Mouse (Mus musculus): Measurements from ENCODE around the gene Clnk. TPM values are rescaled to one million over a fixed set of nuclear protein-coding genes. Genes with fewer than 3 reads are reported as not detected.
A peak's percentile ranks its signal among the peaks of the same experiment; 100 is the strongest.

Clnk gene
- total RNA-seq, 2 experiments from 2014 or later = not detected

DNA sequence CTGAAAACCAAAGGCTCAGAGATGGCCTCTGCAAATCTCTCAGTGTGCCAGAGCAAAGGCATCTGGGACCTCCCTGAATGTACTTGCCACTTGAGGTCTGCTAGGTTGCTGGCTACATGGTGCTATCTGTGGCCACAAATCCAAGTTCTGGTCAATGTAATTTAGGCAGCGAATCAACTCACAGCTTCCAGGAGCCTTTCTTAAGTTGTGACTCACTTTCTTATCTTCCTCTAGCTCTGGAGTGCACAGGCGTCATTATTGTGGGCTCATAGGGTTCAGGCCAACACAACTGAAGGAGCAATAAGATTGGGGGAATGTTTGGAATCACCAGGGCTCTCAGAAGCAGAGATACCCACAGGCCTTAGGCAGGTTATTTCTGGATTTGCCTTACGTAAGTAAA is 96.6 kb downstream of the Clnk start:
- DNase-seq = no peak

DNA sequence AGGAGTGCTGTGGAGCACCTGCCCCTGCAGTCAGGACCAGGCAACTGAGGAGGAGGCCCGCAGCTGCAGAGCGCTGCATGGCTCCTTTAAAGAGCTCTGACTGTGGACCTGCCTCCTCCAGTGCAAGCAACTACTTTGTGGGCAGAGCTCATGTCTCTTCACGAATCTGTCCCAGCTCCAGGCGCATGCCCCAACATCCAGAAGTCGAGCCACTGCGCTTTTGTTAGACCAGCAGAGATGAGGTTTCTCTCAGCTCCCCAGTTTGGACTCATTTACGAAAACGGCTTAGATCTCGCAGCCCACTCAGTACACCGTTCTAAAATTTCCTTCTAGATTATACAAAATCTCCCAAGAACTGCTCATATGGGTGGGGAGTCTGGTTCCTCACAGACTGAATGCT is 101.1 kb downstream of the Clnk start:
- intact Hi-C loops (cut with DNase I) = no loop called here
- DNase-seq = no peak

More for the DNA sequence above, 96.6 kb downstream of the Clnk start:
- intact Hi-C loops (cut with DNase I) = no loop called here

DNA sequence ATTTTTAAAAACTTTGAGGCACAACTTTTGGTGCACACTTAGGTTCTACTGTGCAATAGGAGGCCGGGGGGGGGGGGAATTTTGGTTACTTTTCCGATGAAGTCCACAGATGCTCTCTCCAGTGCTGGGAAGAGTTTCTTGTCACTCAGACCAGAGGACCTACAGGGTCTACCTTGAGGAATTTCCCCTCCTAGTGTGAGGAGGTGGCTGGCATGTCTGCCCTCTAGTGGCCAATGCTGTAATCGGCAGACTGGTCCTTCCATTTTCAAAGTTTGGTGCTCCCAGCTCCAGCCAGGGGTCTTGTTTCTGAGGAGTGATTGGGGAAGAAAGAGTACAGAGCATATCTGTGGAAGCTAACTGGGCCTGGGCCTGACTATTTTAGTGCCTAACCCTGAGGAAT is 121.7 kb downstream of the Clnk start:
- peak; percentile 25 to 45 for DNase-seq
- intact Hi-C loops (cut with DNase I) = no loop called here

DNA sequence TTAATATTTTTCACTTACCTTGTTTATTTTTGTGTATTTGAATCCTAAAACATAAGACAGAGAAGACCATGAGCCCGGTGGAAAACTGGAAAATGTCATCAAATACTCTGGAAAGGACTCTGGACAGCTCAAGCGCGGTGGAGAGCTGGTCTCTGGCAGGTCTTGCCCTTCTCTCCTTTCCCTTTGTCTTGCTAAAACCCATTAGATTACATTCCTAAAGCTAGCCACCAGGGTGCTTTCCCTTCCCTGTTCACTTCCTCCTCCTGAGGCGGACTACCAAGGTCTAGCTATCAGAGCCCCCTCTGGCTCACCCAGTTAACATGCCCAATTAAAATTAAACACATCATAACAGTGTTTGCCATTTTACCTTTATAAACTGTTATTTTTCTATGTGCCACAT is 123.9 kb downstream of the Clnk start:
- DNase-seq = no peak
- intact Hi-C loops (cut with DNase I) = no loop called here

DNA sequence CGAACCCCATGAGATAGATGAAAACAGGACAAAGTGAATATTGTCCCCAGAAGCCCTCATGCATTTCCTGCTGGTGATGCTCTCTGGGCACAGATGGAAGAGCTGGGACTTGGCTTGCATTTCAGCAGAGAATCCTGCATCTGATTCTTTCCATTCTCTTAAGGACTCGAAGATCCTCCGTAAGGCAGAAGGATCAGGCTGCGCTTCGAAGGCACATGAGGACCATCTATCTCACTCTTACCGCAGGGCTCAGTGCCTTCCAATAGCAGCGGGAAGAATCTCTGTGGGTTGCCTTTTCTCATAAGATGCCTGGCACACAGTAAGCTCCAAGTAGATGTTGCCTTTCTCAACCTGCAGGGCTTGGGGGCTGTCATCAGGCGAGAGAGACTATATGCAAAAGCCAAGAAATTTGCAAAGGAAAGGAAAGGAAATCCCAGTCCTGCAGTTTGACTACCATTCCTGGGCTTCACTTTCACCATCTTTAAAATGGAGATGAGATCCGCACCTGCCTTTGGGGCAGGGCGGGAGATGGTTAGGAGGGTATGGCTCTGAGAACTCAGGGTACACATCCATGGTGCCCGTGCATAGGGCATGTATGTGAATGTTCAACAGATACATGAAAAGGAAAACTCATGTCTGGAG is 167.6 kb downstream of the Clnk start:
- DNase-seq = no peak
- intact Hi-C loops (cut with DNase I) = no loop called here

DNA sequence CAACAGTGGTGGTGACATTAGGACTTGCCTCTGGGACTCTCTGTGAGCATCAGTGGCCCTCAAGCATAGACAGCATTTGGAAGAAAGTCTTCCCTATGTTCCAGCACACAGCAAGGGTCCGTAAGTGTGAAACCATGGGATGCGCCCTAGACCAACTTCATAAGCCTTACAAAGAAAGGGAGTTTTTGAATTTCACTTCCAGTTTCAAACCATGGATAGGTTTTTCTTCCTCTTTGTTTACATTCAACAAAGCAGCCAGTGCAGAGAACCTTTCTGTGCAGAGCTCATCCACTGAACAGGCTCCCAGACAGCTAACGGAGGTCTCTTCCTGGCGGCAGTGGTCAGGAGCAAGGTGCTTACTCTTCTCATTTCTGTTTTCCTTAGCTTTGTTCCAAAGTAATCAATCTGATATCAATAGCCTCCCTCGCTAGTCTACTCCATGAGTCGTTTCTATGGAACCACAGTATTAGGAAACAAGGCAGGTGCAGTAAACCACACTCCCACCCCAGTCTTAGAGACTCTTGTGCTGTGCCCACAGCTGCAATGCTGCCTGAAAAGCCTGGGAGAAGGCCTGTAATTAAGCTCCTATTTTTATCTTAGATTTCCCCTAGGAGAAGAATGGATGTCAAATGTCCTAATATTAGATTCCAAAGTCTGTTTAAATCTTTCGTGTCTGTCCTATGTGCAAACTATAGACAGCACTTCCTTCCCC is 169.1 kb downstream of the Clnk start:
- intact Hi-C loops (cut with DNase I) = no loop called here
- no peak for DNase-seq

DNA sequence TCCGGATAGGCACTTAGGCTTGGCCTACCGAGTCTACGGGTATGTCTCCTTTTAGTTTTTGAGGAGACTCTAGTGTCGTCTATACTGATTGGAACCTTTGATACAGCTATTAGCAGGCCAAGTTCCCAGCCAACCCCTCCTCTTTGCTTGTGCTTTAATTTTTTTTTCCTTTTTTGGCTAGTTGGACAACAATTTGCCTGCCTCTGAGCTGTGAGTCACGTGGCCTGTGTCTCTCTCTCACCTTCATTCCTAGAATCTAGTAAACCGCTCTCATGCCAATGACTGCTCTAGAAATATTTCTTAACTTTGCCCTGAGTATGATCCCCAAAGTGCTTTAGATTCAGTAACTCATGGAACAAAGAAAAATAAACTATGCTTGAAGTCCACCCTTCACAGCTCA is 173.7 kb downstream of the Clnk start:
- intact Hi-C loops (cut with DNase I) = no loop called here
- no peak for DNase-seq

DNA sequence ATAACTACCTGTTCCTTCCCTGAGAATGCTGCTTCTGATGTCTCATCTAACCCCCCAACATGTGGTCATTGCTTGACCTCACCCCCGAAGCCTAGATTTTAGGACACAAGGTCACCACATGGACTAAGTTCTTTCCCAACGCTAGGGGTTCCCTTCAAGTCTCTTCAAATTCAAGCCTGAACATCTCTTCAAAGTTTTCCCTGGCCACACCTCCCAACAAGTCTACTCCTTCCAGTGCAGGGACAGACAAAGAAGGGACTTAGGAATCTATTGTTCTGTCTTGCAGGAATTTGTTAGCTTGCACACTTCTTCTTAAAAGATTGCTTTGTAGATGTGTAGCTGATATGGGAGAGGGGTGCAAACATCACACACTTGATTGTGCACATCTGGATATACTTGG is 174.5 kb downstream of the Clnk start:
- DNase-seq = no peak
- intact Hi-C loops (cut with DNase I) = no loop called here

DNA sequence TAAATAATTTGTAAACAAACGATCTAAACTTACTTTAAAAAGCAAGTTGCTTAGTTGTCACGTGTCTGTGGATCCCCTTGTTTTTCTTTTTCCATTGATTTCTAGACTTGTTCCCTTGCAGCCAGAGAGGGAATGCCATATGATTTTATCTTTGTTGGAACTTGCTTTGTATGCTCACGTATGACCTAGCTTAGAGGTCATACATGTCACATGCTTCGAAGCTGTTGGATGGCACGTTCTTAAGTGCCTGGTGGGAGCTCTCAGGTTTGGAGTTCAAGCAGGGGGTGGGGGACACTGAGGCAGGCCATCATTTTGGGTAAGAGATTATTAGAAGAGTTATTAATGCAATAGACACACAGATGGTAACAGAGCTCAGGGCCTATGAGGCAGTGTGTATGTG is 178.1 kb downstream of the Clnk start:
- intact Hi-C loops (cut with DNase I) = no loop called here
- DNase-seq = no peak

DNA sequence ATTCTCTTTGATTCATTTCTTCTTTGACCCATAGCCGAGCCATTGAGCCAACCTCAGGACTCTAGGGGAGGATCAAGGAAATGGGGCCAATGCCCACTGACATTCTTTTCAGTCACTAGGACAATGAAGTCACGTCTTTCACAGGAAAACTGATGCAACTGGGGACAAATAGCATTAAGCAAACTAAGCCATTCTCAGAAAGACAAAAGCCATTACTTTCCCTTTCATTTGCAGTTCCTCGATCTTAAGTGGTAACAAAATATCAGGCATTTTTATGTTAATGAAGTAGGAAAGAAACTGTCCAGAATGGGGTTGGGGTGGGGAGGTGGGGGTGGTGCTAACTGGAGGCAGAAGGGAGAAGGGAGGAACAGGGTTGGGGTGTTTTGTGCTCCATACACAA is 178.6 kb downstream of the Clnk start:
- intact Hi-C loops (cut with DNase I) = no loop called here
- no peak for DNase-seq

DNA sequence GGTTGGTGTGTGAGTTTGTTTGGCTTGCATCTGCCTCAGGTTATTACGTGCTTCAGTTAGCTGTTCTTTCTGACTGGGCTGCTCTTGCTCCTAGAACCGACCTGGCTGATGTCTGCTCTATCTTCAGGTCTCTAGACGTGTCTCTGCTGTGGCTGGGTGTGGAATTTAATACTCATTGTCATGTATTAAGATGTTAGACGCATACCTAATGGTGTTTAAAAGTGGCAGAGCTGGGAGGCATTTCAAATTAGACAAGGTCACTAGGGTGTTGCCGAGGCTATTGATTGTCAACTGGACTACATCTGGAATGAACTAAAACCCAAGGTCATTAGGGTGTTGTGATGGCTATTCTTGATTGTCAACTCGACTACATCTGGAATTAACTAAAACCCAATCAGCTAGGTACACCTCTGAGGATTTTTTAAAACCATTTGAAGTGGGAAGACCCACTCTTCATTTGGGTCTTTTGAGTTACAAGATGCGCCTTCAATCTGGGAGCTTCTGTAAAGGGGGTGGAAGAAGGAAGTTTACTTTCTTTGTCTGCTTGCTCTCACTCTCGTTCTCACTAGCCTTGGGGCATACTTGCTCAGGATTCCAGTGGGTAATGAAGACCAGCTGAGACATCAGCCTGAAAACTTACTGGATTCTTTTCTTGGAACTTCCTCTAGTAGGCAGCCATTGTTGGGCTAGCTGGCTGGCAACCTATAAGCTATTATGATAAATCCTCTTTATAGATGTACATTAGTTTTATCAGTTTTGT is 179.8 kb downstream of the Clnk start:
- DNase-seq = no peak
- intact Hi-C loops (cut with DNase I) = no loop called here

DNA sequence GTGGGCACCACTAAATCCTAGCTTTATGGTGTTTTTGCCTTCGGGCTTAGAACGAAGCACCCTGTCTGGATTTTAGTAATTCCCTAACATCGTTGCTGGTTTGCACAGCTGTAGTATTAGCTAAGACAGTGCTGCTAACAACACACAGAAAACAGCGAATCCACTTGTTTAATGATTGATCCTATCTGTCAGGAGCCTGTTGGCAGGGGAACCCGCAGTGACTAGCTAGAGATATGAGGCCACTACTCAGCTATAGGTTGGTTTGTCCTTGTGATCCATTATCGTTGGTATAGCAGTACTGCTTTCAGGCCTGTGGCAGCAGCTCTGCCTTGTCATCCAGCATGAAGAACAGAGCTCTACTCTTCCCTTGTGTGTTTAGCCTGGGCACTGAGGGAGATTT is 183.8 kb downstream of the Clnk start:
- intact Hi-C loops (cut with DNase I) = no loop called here
- no peak for DNase-seq

DNA sequence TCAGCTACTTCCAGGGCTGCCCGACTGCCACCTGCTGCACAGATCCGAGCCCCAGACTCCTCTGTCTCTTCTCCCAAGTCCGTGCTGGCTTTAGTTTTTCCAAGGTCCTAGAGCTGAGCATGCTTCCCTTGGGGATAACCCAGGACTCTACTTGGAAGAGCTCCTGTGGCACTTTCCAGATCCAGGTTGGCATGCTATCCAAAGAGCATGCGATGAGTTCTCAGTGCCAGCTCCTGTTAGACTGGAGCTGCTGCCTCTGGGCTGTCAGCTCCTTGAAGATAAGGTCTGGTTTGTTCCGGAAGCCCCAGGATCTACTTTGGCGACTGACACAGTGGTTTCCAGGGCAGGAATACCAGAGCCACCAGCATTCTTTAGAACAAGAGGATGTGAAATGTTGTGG is 187.4 kb downstream of the Clnk start:
- intact Hi-C loops (cut with DNase I) = no loop called here
- DNase-seq = no peak

DNA sequence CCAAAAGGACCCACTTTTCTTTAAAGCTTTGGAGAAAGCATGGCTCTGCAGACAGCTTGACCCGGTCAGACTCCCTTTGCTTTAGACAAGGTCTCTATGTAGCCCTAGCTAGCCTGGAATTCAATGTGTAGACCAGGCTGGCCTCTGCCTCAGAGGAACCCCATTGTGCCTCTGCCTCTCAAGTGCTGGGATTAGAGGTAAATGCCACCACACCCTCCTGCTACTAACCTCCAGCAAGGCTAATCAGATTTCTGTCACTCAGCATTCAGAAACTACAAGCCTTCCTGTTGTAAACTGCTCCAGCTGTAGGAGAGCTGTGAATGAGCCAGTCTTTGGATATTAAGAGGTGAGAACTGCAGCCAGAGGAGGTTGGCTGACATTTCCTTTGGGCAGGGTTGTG is 188.9 kb downstream of the Clnk start:
- intact Hi-C loops (cut with DNase I) = no loop called here
- no peak for DNase-seq

DNA sequence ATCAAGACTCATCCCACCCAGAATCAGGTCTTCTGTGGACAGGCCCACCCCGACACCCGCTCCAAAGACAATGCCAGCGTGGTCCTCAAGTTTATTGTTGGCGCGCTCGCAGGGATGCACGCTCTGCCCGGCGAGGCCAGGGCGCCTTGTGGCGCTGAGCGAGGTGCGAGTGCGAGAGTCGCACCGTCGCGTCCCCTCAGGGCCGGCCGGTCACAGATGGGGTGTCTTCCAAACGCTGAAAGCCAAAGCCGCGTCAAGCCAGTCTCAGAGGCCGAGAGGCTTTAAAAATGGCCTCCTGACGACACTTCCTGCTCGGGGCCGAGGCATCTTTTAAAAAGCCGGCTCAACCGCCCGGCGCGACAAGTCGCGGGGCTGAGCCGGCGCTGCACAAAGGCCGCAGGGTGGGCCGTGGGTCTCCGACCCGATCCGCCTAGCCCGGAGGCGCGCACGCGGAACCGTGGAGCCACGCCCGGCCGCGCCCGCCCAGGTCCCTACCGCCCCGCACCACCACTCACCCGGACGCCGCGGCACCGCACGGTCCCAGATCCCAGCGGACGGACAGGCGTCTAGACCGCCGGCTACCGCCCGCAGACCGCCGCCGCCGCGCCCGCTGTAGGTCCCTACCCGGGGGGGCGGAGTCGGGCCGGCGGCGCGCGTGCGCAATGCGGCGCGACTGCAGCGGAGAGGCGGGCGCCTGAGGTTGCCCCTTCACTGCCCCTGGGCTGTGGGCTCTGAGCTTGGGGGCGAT is 192.3 kb downstream of the Clnk start, which contains the start of gene Zfp518b:
Gene Zfp518b, minus strand, starts transcription at position 663 of the 748 bp plus-strand sequence.
- intact Hi-C loops (cut with DNase I) = no loop called here
- DNase-seq = peak; percentile 86 to 90

DNA sequence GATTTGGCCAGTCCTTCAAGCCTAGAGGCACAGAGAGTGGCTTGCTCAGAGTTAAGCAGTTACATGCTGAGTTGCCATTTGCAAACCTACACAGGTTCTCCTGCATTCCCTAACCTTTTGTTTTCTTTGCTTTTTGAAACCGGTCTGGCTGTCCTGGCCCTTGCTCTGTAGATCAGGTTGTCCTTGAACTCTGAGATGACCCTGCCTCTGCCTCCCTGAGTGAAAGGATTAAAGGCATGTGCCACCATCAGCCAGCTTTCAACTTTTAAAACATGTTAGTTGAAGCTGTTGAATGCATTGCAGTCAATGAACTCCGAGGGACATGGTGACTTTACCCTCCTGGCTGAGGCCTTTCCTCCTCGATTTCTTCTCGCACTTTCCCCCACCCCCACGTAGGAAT is 217.8 kb downstream of the Clnk start:
- intact Hi-C loops (cut with DNase I) = no loop called here
- no peak for DNase-seq

Other genes starting within 250 kb of the Clnk start
- gene Zfp518b, start 192.0 kb downstream of the Clnk start, total RNA-seq (2021) = 1 to 10 TPM; 5.2 to 6.4 TPM

Data from heart, postnatal 14 days (tissue).